Mouse (Mus musculus) thymus, adult 2 months (tissue): ENCODE results near the gene Tbc1d2. TPM values are rescaled to one million over a fixed set of nuclear protein-coding genes. Genes with fewer than 3 reads are reported as not detected.
"Not testable (repeated sequence)": the region's sequence is repeated elsewhere in the genome, so short reads cannot be mapped to it uniquely, and the experiment has no call there.

Experiments
- DNase-seq: peaks from one replicate; pipeline ENCODE4 v3.0.0; 2021
- H3K27ac ChIP-seq: fragments of 200-500 bp; 2 replicates; pipeline ENCODE4 v1.5.1; 2012; ENCODE audit warnings: low read length, control low read depth; ENCODE audit not compliant: control insufficient read depth, insufficient read depth
- H3K27me3 ChIP-seq: fragments of 200-500 bp; 2 replicates; pipeline ENCODE4 v1.6.1; 2012; ENCODE audit warnings: mild to moderate bottlenecking, low read length, moderate library complexity, mixed read lengths; ENCODE audit not compliant: control insufficient read depth, insufficient read depth
- H3K36me3 ChIP-seq: fragments of 200-500 bp; 2 replicates; pipeline ENCODE4 v1.6.1; 2012; ENCODE audit warnings: mild to moderate bottlenecking, low read length, moderate library complexity; ENCODE audit not compliant: control insufficient read depth, insufficient read depth
- H3K4me1 ChIP-seq: fragments of 200-500 bp; replicated peaks from 2 replicates; pipeline ENCODE4 v1.6.1; 2012; ENCODE audit warnings: low read length; ENCODE audit not compliant: control insufficient read depth, insufficient read depth
- H3K4me3 ChIP-seq: fragments of 200-500 bp; 2 replicates; pipeline ENCODE4 v1.5.1; 2012; ENCODE audit warnings: mild to moderate bottlenecking, low read length, control low read depth, moderate library complexity; ENCODE audit not compliant: control insufficient read depth, insufficient read depth
- CTCF ChIP-seq: fragments of 200-500 bp; IDR thresholded peaks from 2 replicates; pipeline ENCODE4 v1.5.1; 2012; ENCODE audit warnings: mild to moderate bottlenecking, control low read depth, low read length, moderate library complexity, borderline replicate concordance; ENCODE audit not compliant: control insufficient read depth, poor library complexity, insufficient read depth; ENCODE audit errors: extremely low read depth
- POLR2A ChIP-seq: fragments of 200-500 bp; IDR thresholded peaks from 2 replicates; pipeline ENCODE4 v1.6.1; 2012; ENCODE audit warnings: mild to moderate bottlenecking, low read length, control low read depth, moderate library complexity; ENCODE audit not compliant: control insufficient read depth, poor library complexity, insufficient read depth; ENCODE audit errors: extremely low read depth
- WGBS: fragments of 180-500 bp; shearing (Covaris S2); methylation state at CpG from one replicate; pipeline ENCODE4 v1.1.7; 2018; 5-methylcytosine and 5-hydroxymethylcytosine counted together
- polyA plus RNA-seq: library from polyadenylated mRNA; depleted of rRNA; stranded (reverse); fragments of >200 nt; gene quantifications from 2 replicates; pipeline ENCODE4 v1.2.3, GENCODE M21; 2012

Gene Tbc1d2
- polyA plus RNA-seq, 1 experiment, result 2.0 TPM

GRCm38 (mm10) chr4:46601258-46601843 lies 48.7 kb downstream of the Tbc1d2 start:
- Histone ChIP-seq H3K4me3 (peak overlapping the region; percentile 42), H3K27ac (no peak overlapping the region), H3K4me1 (peaks cover 23% of the 10 kb centered on the region), H3K27me3 (peaks cover 7% of the 10 kb centered on the region), H3K36me3 (no peaks in the 10 kb centered on the region)
- TF ChIP-seq CTCF (no peak), POLR2A (no peak)
- peak; percentile 19 for DNase-seq
- WGBS, result 1% methylated on average over 52 of the region's 52 CpGs

DNA sequence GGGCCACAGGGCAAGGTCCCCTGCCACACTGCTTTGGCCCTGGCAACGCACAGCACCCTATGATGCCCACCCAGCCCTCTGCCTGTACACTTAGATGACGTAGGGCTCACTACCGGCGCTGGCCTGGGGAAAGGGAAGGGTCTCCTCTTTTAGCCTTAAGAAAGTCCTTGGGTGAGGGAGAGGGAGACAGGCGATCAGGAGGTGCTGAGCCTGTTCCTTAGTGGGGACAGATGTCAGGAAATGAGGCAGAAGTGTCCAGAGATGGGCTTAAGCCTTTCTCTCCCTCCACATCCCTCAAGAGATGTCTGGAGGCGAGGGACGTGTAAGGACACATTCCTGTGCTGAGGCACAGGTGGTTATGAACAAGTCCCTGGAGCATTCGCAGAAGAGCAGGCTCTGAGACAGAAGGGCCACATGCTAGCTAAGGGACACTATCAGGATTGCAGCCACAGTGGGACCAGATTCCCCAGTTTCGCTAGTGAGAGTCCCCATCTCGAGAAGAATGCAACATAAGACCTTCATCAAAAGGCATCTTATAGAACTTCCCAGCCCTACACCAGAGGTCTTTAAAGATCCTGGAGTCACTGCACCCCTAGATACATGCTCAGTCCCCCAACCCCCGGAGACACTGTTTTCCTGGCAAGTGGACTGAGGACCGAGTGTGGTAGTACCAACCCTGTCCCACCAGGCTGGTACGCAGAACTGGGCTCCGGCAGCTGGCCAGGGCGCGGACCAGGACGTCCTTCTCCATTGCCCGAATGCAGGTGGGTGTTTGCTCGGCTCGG lies 49.3 kb downstream of the Tbc1d2 start:
- peaks cover 28% of the 10 kb centered on the region for H3K4me1 ChIP-seq
- peak overlapping the region; percentile 42 for H3K4me3 ChIP-seq
- peaks cover 7% of the 10 kb centered on the region for H3K27me3 ChIP-seq
- no peak for TF ChIP-seq CTCF
- no peak for TF ChIP-seq POLR2A
- no peaks in the 10 kb centered on the region for H3K36me3 ChIP-seq
- WGBS, result 10% methylated on average over 20 of the region's 20 CpGs
- H3K27ac ChIP-seq, result no peak overlapping the region
- no peak for DNase-seq

DNA sequence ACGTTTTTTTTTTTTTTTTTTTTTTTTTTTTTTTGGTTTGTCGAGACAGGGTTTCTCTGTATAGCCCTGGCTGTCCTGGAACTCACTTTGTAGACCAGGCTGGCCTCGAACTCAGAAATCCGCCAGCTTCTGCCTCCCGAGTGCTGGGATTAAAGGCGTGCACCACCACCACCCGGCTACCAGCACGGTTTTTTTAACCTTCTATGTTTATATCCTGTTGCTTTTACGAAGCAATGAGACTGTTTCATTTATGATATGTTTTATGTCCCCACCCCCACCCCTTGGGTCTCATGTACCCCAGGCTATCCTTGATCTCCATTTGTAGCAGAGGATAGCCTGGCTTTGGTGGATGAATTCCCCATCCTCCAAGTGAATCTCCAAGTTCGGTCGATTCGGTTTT lies 50.4 kb downstream of the Tbc1d2 start:
- H3K27ac ChIP-seq, DNase-seq, H3K27me3 ChIP-seq, H3K4me3 ChIP-seq, H3K36me3 ChIP-seq: not testable (repeated sequence)
- WGBS, result 22% methylated on average over 12 of the region's 12 CpGs
- H3K4me1 ChIP-seq, result peaks cover 28% of the 10 kb centered on the region

GRCm38 (mm10) chr4:46598981-46599380 lies 51.0 kb downstream of the Tbc1d2 start:
- Histone ChIP-seq H3K27me3 (peaks cover 7% of the 10 kb centered on the region), H3K4me1 (peaks cover 28% of the 10 kb centered on the region), H3K27ac (no peak overlapping the region), H3K4me3 (no peak overlapping the region), H3K36me3 (no peaks in the 10 kb centered on the region)
- 33% methylated on average over 6 of the region's 6 CpGs for WGBS
- no peak for DNase-seq
- TF ChIP-seq POLR2A (no peak), CTCF (no peak)

DNA sequence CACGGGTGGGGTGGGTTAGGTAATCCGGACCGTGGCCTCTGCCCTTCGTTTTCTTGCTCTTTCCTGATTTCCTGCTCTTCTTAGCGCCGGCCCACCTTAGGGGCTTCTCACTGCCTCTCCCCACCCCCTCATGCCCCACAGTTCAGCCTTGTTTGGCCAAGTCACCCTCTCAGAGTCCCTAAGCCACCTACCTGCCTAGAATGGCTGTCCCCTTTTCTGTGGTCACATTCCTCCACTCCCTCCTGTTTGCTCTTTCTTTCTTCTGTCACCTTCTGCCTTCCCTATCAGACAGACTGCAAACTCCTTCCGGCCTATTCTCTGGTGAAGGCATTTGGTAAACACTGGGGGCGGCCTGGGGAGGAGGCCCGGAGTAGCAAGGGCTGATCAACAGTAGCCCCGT lies 51.9 kb downstream of the Tbc1d2 start:
- H3K27me3 ChIP-seq, result peaks cover 7% of the 10 kb centered on the region
- TF ChIP-seq POLR2A (no peak), CTCF (no peak)
- peaks cover 28% of the 10 kb centered on the region for H3K4me1 ChIP-seq
- H3K4me3 ChIP-seq, result 0 out of 2 replicates have a peak overlapping the region, but pooled peaks have one; percentile 5
- H3K27ac ChIP-seq, result peak overlapping the region; percentile 22; the same call in 1 of the 2 replicates
- no peak for DNase-seq
- 7% methylated on average over 10 of the region's 10 CpGs for WGBS
- no peaks in the 10 kb centered on the region for H3K36me3 ChIP-seq

DNA sequence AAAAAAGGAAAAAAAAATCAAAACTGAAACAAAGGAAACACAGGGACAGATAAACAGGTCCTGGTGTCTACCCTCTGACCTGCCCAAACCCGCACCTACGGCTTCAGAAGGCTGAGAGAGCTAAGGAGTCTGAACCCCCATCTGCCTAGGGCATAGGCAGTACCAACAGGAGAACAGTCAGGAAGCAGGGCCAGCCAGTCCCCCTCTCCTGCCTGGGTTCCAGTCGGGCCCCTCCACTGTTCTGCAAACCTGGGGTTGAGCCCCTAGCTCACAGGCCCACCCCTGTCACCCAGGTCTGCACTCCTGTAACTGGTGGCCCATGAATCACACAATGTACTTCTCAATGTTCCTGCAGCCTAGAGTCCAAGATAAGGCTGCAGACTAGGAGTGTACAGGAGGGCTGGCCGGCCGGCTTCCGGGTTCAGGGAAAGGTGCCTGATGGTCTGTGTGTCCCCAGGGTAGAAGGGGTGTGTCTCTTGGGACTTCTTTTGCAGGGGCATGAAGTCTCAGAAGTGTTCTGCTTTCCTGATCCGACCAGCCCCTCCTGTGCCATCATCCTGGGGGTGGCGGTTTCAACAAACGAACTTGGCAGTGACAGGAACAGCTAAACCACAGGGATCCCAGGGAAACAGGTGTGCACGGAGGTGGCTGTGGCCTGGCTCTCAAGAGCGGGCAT lies 52.6 kb downstream of the Tbc1d2 start:
- DNase-seq, result no peak
- peaks cover 7% of the 10 kb centered on the region for H3K27me3 ChIP-seq
- WGBS, result 7% methylated on average over 11 of the region's 11 CpGs
- TF ChIP-seq POLR2A (no peak), CTCF (no peak)
- peaks cover 32% of the 10 kb centered on the region for H3K4me1 ChIP-seq
- no peak overlapping the region for H3K27ac ChIP-seq
- no peak overlapping the region for H3K4me3 ChIP-seq
- no peaks in the 10 kb centered on the region for H3K36me3 ChIP-seq

DNA sequence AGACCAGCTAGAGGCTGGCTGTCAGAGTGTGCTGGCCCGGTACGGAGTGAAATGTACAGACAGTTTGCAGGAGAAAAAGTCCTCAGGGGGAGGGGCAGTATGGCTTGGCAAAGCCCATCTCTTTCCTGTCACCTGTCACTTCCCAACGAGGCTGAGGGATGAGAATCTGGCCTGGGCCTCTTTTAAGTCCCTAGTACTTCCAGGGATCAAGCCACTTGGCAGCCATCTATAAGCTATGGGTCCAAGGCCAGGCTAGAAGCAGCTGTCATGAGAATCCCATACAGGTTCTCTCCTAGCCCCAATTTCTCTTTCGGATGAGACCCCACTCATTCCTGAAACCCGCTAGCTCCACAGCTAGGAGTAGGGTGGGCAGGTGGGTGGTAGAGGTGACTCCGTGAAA lies 53.6 kb downstream of the Tbc1d2 start:
- Histone ChIP-seq H3K4me3 (no peak overlapping the region), H3K4me1 (peaks cover 36% of the 10 kb centered on the region), H3K27ac (no peak overlapping the region), H3K27me3 (peaks cover 6% of the 10 kb centered on the region), H3K36me3 (no peaks in the 10 kb centered on the region)
- WGBS, result 57% methylated on average over 6 of the region's 6 CpGs
- TF ChIP-seq CTCF, result no peak
- TF ChIP-seq POLR2A, result no peak
- no peak for DNase-seq
